Mouse (Mus musculus) heart, postnatal 4 days (tissue): ENCODE measurements at regions not wholly inside any gene's neighbourhood (a gene's known extent, or its start where the extent isn't known, plus 50 kb on each side); places are given as distances from the start of the nearest gene placed in this dataset.
"Not testable (repeated sequence)": the region's sequence is repeated elsewhere in the genome, so short reads cannot be mapped to it uniquely, and the experiment has no call there.

Source experiments
- DNase-seq: peaks from one replicate; pipeline ENCODE4 v3.0.0; 2021

DNA sequence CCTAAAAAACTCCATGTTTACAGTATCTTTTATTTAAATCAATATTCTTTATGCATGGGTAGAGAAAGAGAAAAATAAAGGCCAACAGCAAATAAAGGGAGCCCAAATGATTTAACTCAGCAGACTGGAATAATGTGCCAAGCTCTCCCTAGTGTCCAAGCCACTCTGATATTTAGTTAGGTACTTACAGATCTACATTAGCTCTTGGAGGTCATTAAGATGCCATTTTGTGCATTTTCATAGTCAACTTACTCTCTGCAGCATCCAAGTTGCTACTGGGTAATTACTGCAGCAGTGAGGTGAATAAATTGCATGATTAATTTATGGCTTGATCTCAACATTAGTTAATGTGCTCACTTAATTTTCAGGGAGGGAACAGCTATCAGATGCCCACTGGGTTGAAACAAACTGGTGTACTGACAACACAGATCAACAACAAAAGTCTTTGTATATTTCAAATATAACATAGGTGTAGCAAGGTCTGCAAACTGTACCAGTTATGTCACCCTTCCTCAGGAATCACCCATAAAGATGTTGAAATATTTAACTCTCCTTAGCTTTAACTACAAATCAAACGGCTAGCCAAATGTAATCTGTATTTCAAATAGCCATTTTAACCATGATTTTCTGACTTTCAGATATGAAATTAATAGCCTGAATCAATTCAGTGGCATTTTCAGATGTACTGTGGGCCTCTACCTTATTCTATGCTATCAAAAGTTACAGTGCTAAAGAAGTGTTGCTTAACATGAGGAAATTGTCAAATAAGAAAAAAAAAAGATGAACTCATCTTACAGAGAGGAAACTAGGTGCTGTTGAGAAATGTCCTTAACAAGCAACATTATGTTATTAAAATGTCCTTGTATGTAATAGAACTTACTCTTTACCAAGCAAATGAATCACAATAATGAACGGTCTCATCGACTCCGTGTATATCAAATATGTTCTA is 163.8 kb upstream of the Hapln1 start:
- no peak for DNase-seq

DNA sequence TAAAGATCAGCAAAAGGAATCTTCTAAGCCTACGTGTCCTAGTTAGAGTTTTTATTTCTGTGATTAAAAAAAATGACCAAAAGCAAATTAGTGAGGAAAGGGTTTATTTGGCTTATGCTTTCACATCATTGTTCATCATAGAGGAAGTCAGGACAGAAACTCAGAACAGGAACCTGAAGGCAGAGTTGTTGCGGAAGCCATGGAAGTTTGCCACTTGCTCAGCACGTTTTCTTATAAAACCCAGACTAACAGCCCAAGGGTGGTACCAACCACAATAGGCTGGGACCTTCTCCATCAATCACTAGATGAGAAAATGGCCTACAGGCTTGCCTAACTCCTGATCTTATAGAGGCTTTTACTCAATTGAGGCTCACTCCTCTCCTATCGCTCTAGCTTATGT is 161.2 kb upstream of the Hapln1 start:
- DNase-seq = no peak

- not testable (repeated sequence) for DNase-seq
Observed at GRCm38 (mm10) chr13:89383619-89384190, 155.9 kb upstream of the Hapln1 start.

DNA sequence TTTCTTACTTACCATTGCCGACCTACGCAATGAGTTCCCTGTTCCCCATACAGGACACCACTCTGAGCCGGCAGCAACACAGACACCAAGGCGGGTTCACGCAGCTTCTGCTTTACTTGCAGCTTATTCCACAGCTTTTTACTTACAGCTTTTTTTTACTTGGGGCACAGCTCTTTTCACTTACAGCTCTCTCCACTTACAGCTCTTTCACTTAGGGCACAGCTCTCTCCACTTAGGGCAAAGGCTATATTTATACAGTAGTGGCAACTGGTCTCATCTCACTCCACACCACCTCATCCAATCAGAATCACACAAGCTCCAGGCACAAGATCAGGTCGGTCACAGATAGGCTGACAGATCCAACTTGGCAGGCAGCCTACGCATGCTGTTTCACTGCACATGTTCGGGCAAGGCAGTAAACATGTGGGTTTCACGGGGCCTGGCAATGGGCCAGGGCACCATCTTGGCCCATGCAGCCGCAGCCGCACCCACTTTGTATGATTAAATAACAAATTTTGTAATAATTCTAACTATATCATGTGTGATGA is 154.9 kb upstream of the Hapln1 start:
- peak; percentile 11 for DNase-seq

- no peak for DNase-seq
Observed at GRCm38 (mm10) chr13:89387416-89387815, 152.2 kb upstream of the Hapln1 start.

GRCm38 (mm10) chr13:89389149-89389548 is 150.4 kb upstream of the Hapln1 start:
- DNase-seq = no peak

DNA sequence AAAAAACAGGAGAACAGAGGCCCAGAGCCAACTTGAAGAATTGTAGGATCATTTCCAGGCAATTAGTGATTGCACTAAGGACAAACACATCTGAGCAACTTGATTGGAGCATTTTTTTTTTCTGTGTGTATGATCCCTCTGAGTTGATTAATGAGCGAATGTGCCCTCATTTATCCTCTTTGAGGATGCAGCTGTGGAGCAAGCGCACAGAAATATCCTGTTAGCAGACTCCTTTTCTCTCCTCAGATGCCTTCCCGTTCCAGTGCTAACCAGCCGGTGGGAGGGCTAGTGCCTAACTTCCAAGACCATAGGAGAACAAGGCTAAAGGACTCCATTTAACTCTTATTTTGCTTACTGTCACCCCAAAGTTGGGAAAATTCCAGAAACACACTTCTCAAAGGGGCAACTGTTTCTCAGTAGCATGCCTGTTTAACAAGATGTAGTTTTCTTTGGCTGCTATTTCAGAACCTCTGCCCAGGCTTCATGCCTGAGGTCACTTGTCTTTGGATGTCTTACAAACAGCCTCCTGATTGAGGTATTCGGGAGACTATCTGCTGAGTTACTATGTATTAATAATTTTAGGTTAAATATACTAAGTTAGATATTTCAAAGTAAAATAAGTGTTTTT is 144.8 kb upstream of the Hapln1 start:
- no peak for DNase-seq

- DNase-seq = no peak
Observed at GRCm38 (mm10) chr13:89395851-89396250, 143.7 kb upstream of the Hapln1 start.

DNA sequence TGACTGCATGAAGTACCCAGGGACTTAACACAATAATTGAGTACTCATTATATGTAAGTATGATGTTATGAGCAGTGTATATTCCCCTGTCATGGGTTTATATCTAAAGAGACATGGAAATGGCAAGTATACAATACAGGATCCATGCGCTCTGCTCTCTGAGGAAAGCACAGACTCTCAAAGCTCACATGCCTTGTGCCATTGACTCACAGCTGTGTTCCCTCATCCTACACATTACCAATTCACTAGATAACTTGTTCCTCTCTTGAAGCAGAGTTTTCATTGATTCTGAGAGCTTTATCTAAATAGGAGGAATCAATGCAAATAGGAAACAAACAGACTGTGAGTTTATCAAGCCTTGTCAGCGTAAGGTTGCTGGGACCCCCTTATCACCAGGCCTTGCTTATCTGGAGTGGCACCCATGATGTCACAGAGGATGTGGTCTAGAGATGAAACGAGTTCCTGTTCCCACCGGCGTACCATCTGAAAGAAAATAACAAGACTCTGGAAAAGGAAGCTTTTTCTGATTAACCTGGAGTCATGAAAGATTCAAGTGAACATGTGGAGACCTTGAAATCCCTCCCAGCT is 138.4 kb upstream of the Hapln1 start:
- DNase-seq = no peak

- no peak for DNase-seq
Observed at GRCm38 (mm10) chr13:89410504-89410903, 129.1 kb upstream of the Hapln1 start.

DNA sequence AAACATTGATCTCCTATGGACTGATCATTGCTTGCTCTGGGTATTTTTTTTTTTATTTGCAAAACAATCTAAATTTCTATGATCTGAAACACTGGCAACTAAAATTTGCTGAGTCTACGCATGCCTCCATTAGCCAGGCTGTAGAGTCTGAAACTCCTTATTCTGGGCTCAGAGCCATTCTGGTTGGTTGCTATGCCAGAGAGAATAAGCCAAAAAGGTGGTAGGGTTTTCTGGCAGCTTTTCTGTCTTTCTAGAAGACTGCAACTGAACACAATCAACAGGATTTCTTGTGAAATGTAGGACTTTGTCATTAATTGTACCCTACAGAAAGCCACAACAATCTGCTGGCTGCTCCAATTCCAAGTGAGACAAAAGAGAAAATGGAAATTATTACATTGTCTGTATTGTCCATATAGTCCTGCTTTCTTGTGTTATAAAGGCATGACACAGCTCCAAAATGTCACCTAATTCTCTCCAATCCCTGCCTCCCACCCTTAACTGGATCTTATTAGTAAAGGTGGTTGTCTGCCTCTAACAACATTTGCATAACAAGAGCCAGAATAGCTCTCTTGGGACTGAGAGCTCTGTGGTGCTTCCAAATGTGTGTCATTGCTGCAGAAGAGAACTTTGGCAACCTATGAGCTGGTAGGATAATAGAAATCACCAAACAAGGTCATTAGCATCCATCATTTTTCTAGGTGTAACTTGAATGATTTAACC is 126.7 kb upstream of the Hapln1 start:
- DNase-seq = no peak

DNA sequence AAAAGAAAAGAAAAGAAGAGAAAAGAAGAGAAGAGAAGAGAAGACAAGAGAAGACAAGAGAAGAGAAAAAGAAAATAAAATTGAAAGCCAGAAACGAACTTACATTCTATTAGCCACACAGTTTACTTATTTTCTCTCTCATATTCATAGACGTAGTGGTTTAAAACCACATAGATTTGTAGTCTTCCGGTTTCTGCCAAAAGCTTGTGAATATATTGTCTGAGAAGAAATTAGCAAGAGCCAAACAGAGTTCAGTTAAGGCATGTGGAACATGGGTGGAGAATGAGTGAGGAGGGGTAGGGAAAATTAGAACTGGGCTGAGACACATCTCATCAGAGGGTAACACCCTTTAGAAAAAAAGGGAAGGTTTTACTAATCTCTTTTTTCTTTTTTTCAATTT is 120.8 kb upstream of the Hapln1 start:
- DNase-seq = no peak

- no peak for DNase-seq
Observed at GRCm38 (mm10) chr13:89421833-89422232, 117.8 kb upstream of the Hapln1 start.

- no peak for DNase-seq
Observed at GRCm38 (mm10) chr13:89423491-89423890, 116.1 kb upstream of the Hapln1 start.

- no peak for DNase-seq
Observed at GRCm38 (mm10) chr13:89428272-89429071, 111.1 kb upstream of the Hapln1 start.

- no peak for DNase-seq
Observed at GRCm38 (mm10) chr13:89444847-89445246, 94.7 kb upstream of the Hapln1 start.

DNA sequence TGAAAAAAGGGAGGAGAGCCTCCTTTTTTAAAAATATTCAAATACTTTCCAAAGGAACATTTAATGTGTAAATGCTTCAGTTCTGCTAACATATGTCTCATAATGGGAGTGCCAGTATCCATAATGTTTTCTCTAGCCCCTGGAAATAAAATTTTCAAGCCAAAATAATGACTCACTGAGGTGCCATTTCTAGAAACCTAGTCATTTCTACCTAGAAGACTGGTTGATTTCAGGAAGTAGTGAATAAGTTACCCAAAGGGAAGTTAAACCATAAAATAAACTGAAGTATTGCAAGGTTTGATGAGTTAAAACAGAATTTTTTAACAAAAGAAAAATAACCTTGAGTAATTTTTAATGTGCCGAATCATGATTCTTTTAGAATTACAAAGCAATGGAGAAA is 85.8 kb upstream of the Hapln1 start:
- DNase-seq = no peak

DNA sequence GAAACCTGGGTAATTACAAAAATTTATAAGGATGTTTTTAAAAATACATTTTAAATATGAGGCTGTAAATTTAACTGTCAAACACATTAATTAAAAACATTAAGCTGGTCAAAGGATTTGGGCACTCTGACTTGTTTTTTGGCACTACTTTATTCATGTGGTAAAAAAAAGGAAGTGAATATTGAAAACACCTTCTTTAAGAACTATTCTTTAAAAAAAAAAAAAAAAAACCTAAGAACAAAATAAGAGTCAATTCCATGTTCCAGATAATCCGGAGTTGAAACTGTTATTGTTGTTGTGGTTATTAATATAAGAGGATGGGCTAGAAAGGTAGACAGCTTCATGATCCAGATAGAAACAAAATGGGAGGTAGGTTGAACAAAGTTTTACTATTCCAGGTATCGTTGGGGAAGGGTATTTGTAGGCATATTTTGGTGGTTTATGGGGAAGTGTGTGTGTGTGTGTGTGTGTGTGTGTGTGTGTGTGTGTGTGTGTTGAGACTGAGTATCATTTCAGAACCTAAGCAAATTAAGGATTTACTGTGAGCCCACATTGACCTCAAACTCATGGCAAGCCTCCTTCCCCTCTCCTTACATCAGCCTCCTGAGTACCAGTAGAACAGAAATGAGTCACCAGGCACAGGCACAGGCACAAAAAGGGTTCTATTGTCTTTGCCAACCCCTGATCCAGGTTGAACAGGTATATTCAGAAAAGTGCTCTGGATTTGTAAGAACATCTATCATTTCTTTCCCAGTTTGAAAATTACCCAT is 85.2 kb upstream of the Hapln1 start:
- no peak for DNase-seq

DNA sequence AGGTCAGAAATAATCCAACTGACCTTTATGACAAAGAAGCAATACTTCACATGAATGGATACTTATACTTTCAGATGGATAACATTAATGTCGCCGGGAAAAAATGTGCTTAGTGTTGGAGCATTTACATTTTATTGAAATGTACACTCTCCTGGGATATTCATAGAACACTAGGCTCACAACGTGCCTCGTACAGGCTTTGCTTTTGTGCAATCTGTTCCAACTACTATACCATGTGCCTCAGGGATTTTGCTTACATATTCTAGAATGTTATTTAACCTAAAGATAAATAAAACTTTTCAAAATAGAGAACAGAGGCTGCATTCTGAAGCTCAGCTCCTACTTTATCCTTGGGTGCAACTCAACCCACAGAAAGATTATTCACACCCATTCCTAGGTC is 75.8 kb upstream of the Hapln1 start:
- DNase-seq = no peak
